Mouse (Mus musculus): ENCODE data around the gene Ajm1. TPM values are rescaled to one million over a fixed set of nuclear protein-coding genes. Genes with fewer than 3 reads are reported as not detected.

Ajm1 gene
- 2.2 and 4.2 TPM in 2 replicates for polyA plus RNA-seq (2014; fragmentation: Nextera tagmentation; extraction: Ambion mirVana)

GRCm38 (mm10) chr2:25581294-25581864, at the start of gene Ajm1:
Ajm1 (minus strand) TSS chr2:25581757.
- Histone ChIP-seq H3K4me3 (ENCODE audit: low read depth, low read length) (peak within 1 kb of the TSS; percentile 36), H3K27me3 (replicated peaks; ENCODE audit: control insufficient read depth, insufficient read depth, low read length) (peaks cover 46% of the 10 kb centered on the region), H3K4me2 (ENCODE audit: low read length) (peak within 1 kb of the TSS; percentile 73), H3K9me3 (replicated peaks; ENCODE audit: control insufficient read depth, low read length) (no peaks in the 10 kb centered on the region), H3K9ac (ENCODE audit: low read length) (peak within 1 kb of the TSS; percentile 58), H3K4me1 (ENCODE audit: control insufficient read depth, insufficient read depth, low read length) (peaks cover 9% of the 10 kb centered on the region; the same call in 1 of the 2 replicates), H3K27ac (ENCODE audit: low read depth, low read length) (0 out of 2 replicates have a peak within 1 kb of the TSS, but pooled peaks have one; percentile 5), H3K36me3 (ENCODE audit: control insufficient read depth, insufficient read depth, low read length) (peaks cover 29% of the 10 kb centered on the region)
- WGBS: 4% methylated on average over 19 of the region's 19 CpGs
- DNase-seq (ENCODE audit: low spot score) (peak; percentile 84), ATAC-seq (peak; percentile 81)

GRCm38 (mm10) chr2:25628738-25629137, 47.2 kb upstream of the Ajm1 start:
- Histone ChIP-seq H3K9me3 (replicated peaks; ENCODE audit: control insufficient read depth, low read length) (no peaks in the 10 kb centered on the region), H3K27ac (ENCODE audit: low read depth, low read length) (no peak overlapping the region), H3K4me3 (ENCODE audit: low read depth, low read length) (no peak overlapping the region), H3K4me1 (ENCODE audit: control insufficient read depth, insufficient read depth, low read length) (no peaks in the 10 kb centered on the region), H3K36me3 (ENCODE audit: control insufficient read depth, insufficient read depth, low read length) (no peaks in the 10 kb centered on the region), H3K9ac (ENCODE audit: low read length) (no peak overlapping the region), H3K4me2 (ENCODE audit: low read length) (no peak overlapping the region), H3K27me3 (replicated peaks; ENCODE audit: control insufficient read depth, insufficient read depth, low read length) (no peaks in the 10 kb centered on the region)
- WGBS: 67% methylated on average over 4 of the region's 4 CpGs
- DNase-seq (ENCODE audit: low spot score) (no peak), ATAC-seq (no peak)

GRCm38 (mm10) chr2:25627811-25628210, 46.3 kb upstream of the Ajm1 start, which contains the start of gene Fcna:
Fcna (minus strand) TSS chr2:25628030.
- H3K27me3 ChIP-seq (replicated peaks; ENCODE audit: control insufficient read depth, insufficient read depth, low read length): no peaks in the 10 kb centered on the region

DNA sequence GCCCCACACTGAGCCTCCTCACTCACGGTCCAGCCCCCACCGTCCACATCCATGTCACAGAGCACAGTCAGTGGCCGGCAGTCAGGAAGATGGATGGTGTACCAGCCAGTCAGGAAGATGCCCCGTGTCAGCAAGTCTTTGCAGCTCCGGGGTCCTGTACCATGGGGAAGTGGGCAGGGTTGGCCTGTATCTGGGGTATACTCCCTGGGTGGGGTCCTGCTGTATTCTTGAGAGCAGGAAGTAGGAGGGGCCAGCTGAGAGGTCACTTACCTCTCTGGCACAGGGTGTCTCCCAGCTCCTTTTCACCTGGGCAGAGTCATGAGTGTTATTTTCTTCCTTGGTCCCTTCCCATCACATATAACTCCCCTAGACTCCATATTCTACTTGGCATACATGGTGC, 44.4 kb upstream of the Ajm1 start:
- no peaks in the 10 kb centered on the region for H3K9me3 ChIP-seq (replicated peaks; ENCODE audit: control insufficient read depth, low read length)
- ATAC-seq (no peak), DNase-seq (ENCODE audit: low spot score) (no peak)
- H3K9ac ChIP-seq (ENCODE audit: low read length): no peak overlapping the region
- WGBS: 86% methylated on average over 5 of the region's 5 CpGs
- H3K36me3 ChIP-seq (ENCODE audit: control insufficient read depth, insufficient read depth, low read length): no peaks in the 10 kb centered on the region
- peaks cover 7% of the 10 kb centered on the region; the same call in 1 of the 2 replicates for H3K4me1 ChIP-seq (ENCODE audit: control insufficient read depth, insufficient read depth, low read length)
- no peak overlapping the region for H3K4me2 ChIP-seq (ENCODE audit: low read length)
- no peaks in the 10 kb centered on the region for H3K27me3 ChIP-seq (replicated peaks; ENCODE audit: control insufficient read depth, insufficient read depth, low read length)
- H3K27ac ChIP-seq (ENCODE audit: low read depth, low read length): no peak overlapping the region
- H3K4me3 ChIP-seq (ENCODE audit: low read depth, low read length): no peak overlapping the region

More at GRCm38 (mm10) chr2:25627811-25628210, 46.3 kb upstream of the Ajm1 start, which contains the start of gene Fcna:
- H3K27ac ChIP-seq (ENCODE audit: low read depth, low read length): no peak within 1 kb of the TSS
- no peak for DNase-seq (ENCODE audit: low spot score)
- H3K4me1 ChIP-seq (ENCODE audit: control insufficient read depth, insufficient read depth, low read length): no peaks in the 10 kb centered on the region
- ATAC-seq: no peak
- H3K4me2 ChIP-seq (ENCODE audit: low read length): no peak within 1 kb of the TSS
- WGBS: 86% methylated on average over 6 of the region's 6 CpGs
- H3K9ac ChIP-seq (ENCODE audit: low read length): no peak within 1 kb of the TSS
- H3K4me3 ChIP-seq (ENCODE audit: low read depth, low read length): no peak within 1 kb of the TSS
- H3K36me3 ChIP-seq (ENCODE audit: control insufficient read depth, insufficient read depth, low read length): no peaks in the 10 kb centered on the region
- no peaks in the 10 kb centered on the region for H3K9me3 ChIP-seq (replicated peaks; ENCODE audit: control insufficient read depth, low read length)

DNA sequence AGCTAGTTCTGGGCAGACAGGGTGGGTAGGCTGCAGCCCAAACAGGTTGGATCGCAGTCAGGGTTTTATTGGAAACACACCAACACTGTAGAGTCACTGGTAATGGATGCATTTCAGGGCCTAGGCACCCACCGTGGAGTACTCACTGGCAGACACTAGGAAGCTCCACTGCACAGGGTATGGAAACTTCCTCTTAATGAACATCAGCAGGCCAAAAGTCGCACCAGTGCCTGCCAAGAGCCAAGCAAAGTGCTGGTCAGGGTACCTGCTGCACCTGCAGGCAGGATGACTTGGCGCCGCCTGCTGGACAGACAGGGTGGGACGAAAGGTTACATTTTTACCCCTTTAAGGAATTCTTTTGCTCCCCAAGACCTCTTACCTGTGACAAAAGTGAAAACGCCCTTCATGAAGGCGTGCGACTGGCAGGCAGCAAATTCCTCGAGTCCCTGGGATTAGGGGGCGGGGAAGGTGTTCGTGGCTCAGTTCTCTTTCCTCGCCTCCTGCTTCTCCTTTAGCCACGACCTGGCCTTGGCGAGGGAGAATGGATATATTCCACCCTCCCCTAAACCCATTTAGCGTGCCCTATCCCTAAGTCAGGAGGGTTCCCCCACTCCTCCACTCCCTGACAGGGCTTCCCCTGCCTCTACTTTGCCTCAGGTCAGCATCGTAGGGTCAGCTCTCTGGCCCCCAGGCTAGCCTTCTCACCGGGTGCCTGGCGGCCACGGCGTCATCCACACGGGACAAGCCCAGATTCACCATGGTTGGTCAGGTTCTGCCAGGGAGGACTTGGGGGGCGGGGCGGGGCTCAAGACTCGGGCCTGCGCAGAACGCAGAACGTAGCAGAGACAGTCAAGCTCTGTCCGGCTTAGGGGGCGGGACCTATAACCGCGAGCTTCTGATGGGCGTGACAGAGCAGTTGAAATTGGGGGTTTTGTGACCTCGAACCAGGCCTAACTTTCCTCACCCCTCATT, 40.0 kb upstream of the Ajm1 start, which contains the start of gene Tmem141:
Tmem141 (minus strand) TSS at position 777 of the 972 bp plus-strand sequence.
- peaks cover 15% of the 10 kb centered on the region for H3K27me3 ChIP-seq (replicated peaks; ENCODE audit: control insufficient read depth, insufficient read depth, low read length)
- H3K4me2 ChIP-seq (ENCODE audit: low read length): peak within 1 kb of the TSS; percentile 67
- peak within 1 kb of the TSS; percentile 36 for H3K4me3 ChIP-seq (ENCODE audit: low read depth, low read length)
- H3K9ac ChIP-seq (ENCODE audit: low read length): peak within 1 kb of the TSS; percentile 67
- H3K27ac ChIP-seq (ENCODE audit: low read depth, low read length): no peak within 1 kb of the TSS
- WGBS: 5% methylated on average over 34 of the region's 34 CpGs
- H3K4me1 ChIP-seq (ENCODE audit: control insufficient read depth, insufficient read depth, low read length): peaks cover 7% of the 10 kb centered on the region; the same call in 1 of the 2 replicates
- H3K9me3 ChIP-seq (replicated peaks; ENCODE audit: control insufficient read depth, low read length): no peaks in the 10 kb centered on the region
- no peaks in the 10 kb centered on the region for H3K36me3 ChIP-seq (ENCODE audit: control insufficient read depth, insufficient read depth, low read length)
- DNase-seq (ENCODE audit: low spot score) (peak; percentile 82), ATAC-seq (peak; percentile 93)

- H3K36me3 ChIP-seq (ENCODE audit: control insufficient read depth, insufficient read depth, low read length): no peaks in the 10 kb centered on the region
- H3K4me2 ChIP-seq (ENCODE audit: low read length): peak overlapping the region; percentile 67; the same call in 1 of the 2 replicates
- H3K4me3 ChIP-seq (ENCODE audit: low read depth, low read length): no peak overlapping the region
- peaks cover 7% of the 10 kb centered on the region; the same call in 1 of the 2 replicates for H3K4me1 ChIP-seq (ENCODE audit: control insufficient read depth, insufficient read depth, low read length)
- peak overlapping the region; percentile 13; the same call in 1 of the 2 replicates for H3K9ac ChIP-seq (ENCODE audit: low read length)
- 85% methylated on average over 4 of the region's 4 CpGs for WGBS
- peaks cover 22% of the 10 kb centered on the region for H3K27me3 ChIP-seq (replicated peaks; ENCODE audit: control insufficient read depth, insufficient read depth, low read length)
- ATAC-seq: 0 out of 2 replicates have a peak, but pooled peaks have one; percentile 3
- no peaks in the 10 kb centered on the region for H3K9me3 ChIP-seq (replicated peaks; ENCODE audit: control insufficient read depth, low read length)
- DNase-seq (ENCODE audit: low spot score): no peak
- H3K27ac ChIP-seq (ENCODE audit: low read depth, low read length): no peak overlapping the region
Observed at GRCm38 (mm10) chr2:25620852-25621228, 39.3 kb upstream of the Ajm1 start.

GRCm38 (mm10) chr2:25620386-25620785, 38.8 kb upstream of the Ajm1 start:
- no peak for ATAC-seq
- peaks cover 7% of the 10 kb centered on the region; the same call in 1 of the 2 replicates for H3K4me1 ChIP-seq (ENCODE audit: control insufficient read depth, insufficient read depth, low read length)
- H3K4me2 ChIP-seq (ENCODE audit: low read length): no peak overlapping the region
- 84% methylated on average over 6 of the region's 6 CpGs for WGBS
- DNase-seq (ENCODE audit: low spot score): no peak
- no peaks in the 10 kb centered on the region for H3K36me3 ChIP-seq (ENCODE audit: control insufficient read depth, insufficient read depth, low read length)
- H3K27me3 ChIP-seq (replicated peaks; ENCODE audit: control insufficient read depth, insufficient read depth, low read length): peaks cover 26% of the 10 kb centered on the region
- no peak overlapping the region for H3K9ac ChIP-seq (ENCODE audit: low read length)
- no peak overlapping the region for H3K27ac ChIP-seq (ENCODE audit: low read depth, low read length)
- H3K4me3 ChIP-seq (ENCODE audit: low read depth, low read length): no peak overlapping the region
- no peaks in the 10 kb centered on the region for H3K9me3 ChIP-seq (replicated peaks; ENCODE audit: control insufficient read depth, low read length)

- Histone ChIP-seq H3K4me2 (ENCODE audit: low read length) (no peak within 1 kb of the TSS), H3K27me3 (replicated peaks; ENCODE audit: control insufficient read depth, insufficient read depth, low read length) (peaks cover 29% of the 10 kb centered on the region), H3K9ac (ENCODE audit: low read length) (no peak within 1 kb of the TSS), H3K36me3 (ENCODE audit: control insufficient read depth, insufficient read depth, low read length) (no peaks in the 10 kb centered on the region), H3K4me3 (ENCODE audit: low read depth, low read length) (no peak within 1 kb of the TSS), H3K4me1 (ENCODE audit: control insufficient read depth, insufficient read depth, low read length) (peaks cover 7% of the 10 kb centered on the region; the same call in 1 of the 2 replicates), H3K27ac (ENCODE audit: low read depth, low read length) (no peak within 1 kb of the TSS), H3K9me3 (replicated peaks; ENCODE audit: control insufficient read depth, low read length) (no peaks in the 10 kb centered on the region)
- ATAC-seq: no peak
- no peak for DNase-seq (ENCODE audit: low spot score)
- WGBS: 79% methylated on average over 3 of the region's 3 CpGs
Observed at GRCm38 (mm10) chr2:25617578-25617977, 36.0 kb upstream of the Ajm1 start, which contains the start of gene Ccdc183. Ccdc183 (minus strand) TSS chr2:25617678.
